Mouse (Mus musculus) naive thymus-derived CD4-positive, alpha-beta T cell, adult 2 months (primary cell): ENCODE measurements around the gene Krt28.

Experiments
- DNase-seq: peaks from one replicate; pipeline ENCODE4 v3.0.0-alpha.2; 2011; ENCODE audit warnings: low read depth

The Krt28 gene

GRCm38 (mm10) chr11:99366791-99367190 lies 7.9 kb downstream of the Krt28 start:
- DNase-seq, result no peak

GRCm38 (mm10) chr11:99364412-99364811 lies 10.3 kb downstream of the Krt28 start:
- peak; percentile 58 for DNase-seq

GRCm38 (mm10) chr11:99361423-99361822 lies 13.3 kb downstream of the Krt28 start:
- DNase-seq, result no peak

GRCm38 (mm10) chr11:99351004-99351403 lies 23.7 kb downstream of the Krt28 start, which contains the start of gene Krt27:
TSS of gene Krt27 (minus strand) at chr11:99351104.
- no peak for DNase-seq

GRCm38 (mm10) chr11:99339299-99339847 lies 35.3 kb downstream of the Krt28 start:
- no peak for DNase-seq

GRCm38 (mm10) chr11:99337866-99338265 lies 36.8 kb downstream of the Krt28 start, which contains the start of gene Krt26:
TSS of gene Krt26 (minus strand) at chr11:99337966.
- no peak for DNase-seq

GRCm38 (mm10) chr11:99333426-99333825 lies 41.3 kb downstream of the Krt28 start:
- no peak for DNase-seq

- no peak for DNase-seq
Observed at GRCm38 (mm10) chr11:99329655-99330054, 45.0 kb downstream of the Krt28 start.

GRCm38 (mm10) chr11:99322851-99323250 lies 51.9 kb downstream of the Krt28 start, which contains the start of gene Krt25:
TSS of gene Krt25 (minus strand) at chr11:99322951.
- DNase-seq, result no peak

- DNase-seq, result no peak
Observed at GRCm38 (mm10) chr11:99321094-99321493, 53.6 kb downstream of the Krt28 start.

- DNase-seq, result no peak
Observed at GRCm38 (mm10) chr11:99319127-99319526, 55.6 kb downstream of the Krt28 start.

- no peak for DNase-seq
Observed at GRCm38 (mm10) chr11:99316543-99316942, 58.2 kb downstream of the Krt28 start.
